8 mouse cellular contexts compared by ENCODE assay signal in the genomic region with DNA sequence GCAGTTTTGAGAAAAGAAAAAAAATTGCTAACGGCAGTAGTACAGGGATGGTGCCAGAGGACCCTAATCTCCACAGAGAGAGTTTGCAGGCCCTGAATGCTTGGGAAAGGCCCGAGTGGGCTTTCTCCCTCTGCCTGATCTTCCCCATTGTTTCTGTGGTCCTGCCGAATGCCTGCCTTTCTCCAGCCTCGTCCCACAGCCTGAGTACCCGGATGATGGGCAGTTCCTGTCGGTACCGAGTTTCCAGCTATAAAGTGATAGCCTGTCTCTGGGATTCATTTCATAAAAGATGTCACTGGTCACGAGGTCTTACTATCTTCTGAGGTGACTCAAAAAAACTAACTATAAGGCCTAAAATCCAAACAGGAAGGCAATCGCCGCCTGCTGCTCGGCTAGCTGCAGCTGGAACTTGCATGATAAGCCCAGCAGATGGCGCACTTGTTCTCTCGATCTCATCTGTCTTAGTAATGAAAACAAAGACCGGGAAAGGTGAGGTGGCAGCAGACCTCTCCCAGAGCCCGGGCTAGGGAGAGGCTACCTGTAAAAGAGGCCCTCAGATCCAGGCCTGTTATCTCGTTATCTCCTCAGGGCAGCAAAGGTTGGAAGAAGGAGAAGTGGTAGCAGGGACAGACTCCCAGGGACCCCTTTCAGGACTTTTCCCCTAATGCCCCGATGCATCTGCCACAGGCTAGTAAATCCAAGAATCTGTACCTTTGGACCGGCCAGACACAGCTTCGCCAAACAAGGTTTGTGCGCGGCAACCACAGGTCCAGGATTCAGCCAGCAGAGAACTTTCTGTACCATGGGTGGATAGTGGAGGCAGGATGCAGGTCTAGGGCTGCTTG. TPM values are rescaled to one million over a fixed set of nuclear protein-coding genes. Genes with fewer than 3 reads are reported as not detected.
A peak's percentile ranks its signal among the peaks of the same experiment; 100 is the strongest.
DNase-seq lines count a peak whose midpoint lies in the region; ATAC-seq lines count a peak whose summit lies in the region.

No protein-coding gene starts in this region.

- H3K4me2 ChIP-seq in embryonic facial prominence, embryonic 15.5 days (replicated peaks), result peak overlapping the region; percentile 55
- peak overlapping the region; percentile 56 for H3K4me2 ChIP-seq in heart, embryonic 11.5 days
- H3K4me2 ChIP-seq in kidney, embryonic 15.5 days, result peak overlapping the region; percentile 57
- H3K4me2 ChIP-seq in limb, embryonic 15.5 days, result peak overlapping the region; percentile 41

- ATAC-seq in embryonic facial prominence, embryonic 15.5 days (ENCODE audit: insufficient number of reproducible peaks, low FRiP score, low TSS enrichment, low read depth), result peak; percentile 66; the same call in 1 of the 2 replicates
- ATAC-seq in heart, embryonic 11.5 days (replicated peaks; ENCODE audit: insufficient number of reproducible peaks, low FRiP score, low TSS enrichment), result no peak
- peak; percentile 67 for ATAC-seq in kidney, embryonic 15.5 days (replicated peaks; ENCODE audit: low FRiP score)
- ATAC-seq in limb, embryonic 15.5 days (ENCODE audit: insufficient number of reproducible peaks, low FRiP score, low TSS enrichment, low read depth), result no peak
- ATAC-seq in monocyte, adult 5-6 weeks (replicated peaks; ENCODE audit: insufficient number of reproducible peaks, low FRiP score, low TSS enrichment, poor library complexity, severe bottlenecking), result peak; percentile 63

- H3K36me3 ChIP-seq in embryonic facial prominence, embryonic 15.5 days, result peaks cover 10% of the 10 kb centered on the region; the same call in 1 of the 2 replicates
- no peaks in the 10 kb centered on the region for H3K36me3 ChIP-seq in heart, embryonic 11.5 days (ENCODE audit: control insufficient read depth, insufficient read depth, low read length)
- peaks cover 9% of the 10 kb centered on the region; the same call in 1 of the 2 replicates for H3K36me3 ChIP-seq in kidney, embryonic 15.5 days
- 0 out of 2 replicates have a peak, but pooled peaks cover 4% of the 10 kb centered on the region for H3K36me3 ChIP-seq in limb, embryonic 15.5 days

- H3K4me1 ChIP-seq in embryonic facial prominence, embryonic 15.5 days, result peaks cover 6% of the 10 kb centered on the region; the same call in 1 of the 2 replicates
- 0 out of 2 replicates have a peak, but pooled peaks cover 2% of the 10 kb centered on the region for H3K4me1 ChIP-seq in heart, embryonic 11.5 days (ENCODE audit: control insufficient read depth, insufficient read depth, low read length)
- H3K4me1 ChIP-seq in kidney, embryonic 15.5 days, result peaks cover 10% of the 10 kb centered on the region
- H3K4me1 ChIP-seq in limb, embryonic 15.5 days, result peaks cover 6% of the 10 kb centered on the region

- peak overlapping the region; percentile 25 for H3K4me3 ChIP-seq in embryonic facial prominence, embryonic 15.5 days (replicated peaks)
- 0 out of 2 replicates have a peak overlapping the region, but pooled peaks have one; percentile 13 for H3K4me3 ChIP-seq in heart, embryonic 11.5 days (ENCODE audit: low read depth, low read length)
- H3K4me3 ChIP-seq in kidney, embryonic 15.5 days (replicated peaks), result peak overlapping the region; percentile 25; the same call in 1 of the 2 replicates
- peak overlapping the region; percentile 15; the same call in 1 of the 2 replicates for H3K4me3 ChIP-seq in limb, embryonic 15.5 days

- H3K9me3 ChIP-seq in embryonic facial prominence, embryonic 15.5 days (replicated peaks), result no peaks in the 10 kb centered on the region
- no peaks in the 10 kb centered on the region for H3K9me3 ChIP-seq in heart, embryonic 11.5 days (replicated peaks; ENCODE audit: control insufficient read depth, low read length)
- H3K9me3 ChIP-seq in kidney, embryonic 15.5 days (replicated peaks), result no peaks in the 10 kb centered on the region
- no peaks in the 10 kb centered on the region for H3K9me3 ChIP-seq in limb, embryonic 15.5 days

- peak overlapping the region; percentile 4; the same call in 1 of the 2 replicates for H3K9ac ChIP-seq in embryonic facial prominence, embryonic 15.5 days
- peak overlapping the region; percentile 12; the same call in 1 of the 2 replicates for H3K9ac ChIP-seq in heart, embryonic 11.5 days (ENCODE audit: low read depth, low read length)
- no peak overlapping the region for H3K9ac ChIP-seq in kidney, embryonic 15.5 days
- H3K9ac ChIP-seq in limb, embryonic 15.5 days, result no peak overlapping the region

- 23% methylated on average over 21 of the region's 21 CpGs for WGBS in embryonic facial prominence, embryonic 15.5 days
- 24% methylated on average over 21 of the region's 21 CpGs for WGBS in heart, embryonic 11.5 days (ENCODE audit: insufficient replicate concordance)
- WGBS in kidney, embryonic 15.5 days, result 26% methylated on average over 21 of the region's 21 CpGs
- 25% methylated on average over 21 of the region's 21 CpGs for WGBS in limb, embryonic 15.5 days

- no peaks in the 10 kb centered on the region for H3K27me3 ChIP-seq in embryonic facial prominence, embryonic 15.5 days
- no peaks in the 10 kb centered on the region for H3K27me3 ChIP-seq in heart, embryonic 11.5 days (ENCODE audit: control insufficient read depth, insufficient read depth, low read length)
- H3K27me3 ChIP-seq in kidney, embryonic 15.5 days, result no peaks in the 10 kb centered on the region
- no peaks in the 10 kb centered on the region for H3K27me3 ChIP-seq in limb, embryonic 15.5 days

- peak; percentile 78 for DNase-seq in 416B (ENCODE audit: low read depth)
- peak; percentile 40 to 54 for DNase-seq in adrenal gland, postnatal 4 days (ENCODE audit: low spot score in 2 of 2)
- DNase-seq in spleen, postnatal 36 days (ENCODE audit: low spot score in 2 of 2), result peak; percentile 53 to 54

- H3K27ac ChIP-seq in embryonic facial prominence, embryonic 15.5 days (replicated peaks), result no peak overlapping the region
- H3K27ac ChIP-seq in heart, embryonic 11.5 days (ENCODE audit: low read depth, low read length), result no peak overlapping the region
- H3K27ac ChIP-seq in kidney, embryonic 15.5 days, result no peak overlapping the region
- H3K27ac ChIP-seq in limb, embryonic 15.5 days, result no peak overlapping the region

RNA-seq across cellular contexts. Expression of a gene that starts 19.7 kb away (rescaled TPM):
- 10 to 100 TPM; 44.0 to 45.3 TPM for total RNA-seq in adrenal gland, postnatal 4 days (2021)
- polyA plus RNA-seq in embryonic facial prominence, embryonic 15.5 days (2015; fragmentation: Nextera tagmentation; extraction: Ambion mirVana), result 66.8 and 70.8 TPM in 2 replicates
- 48.8 and 52.2 TPM in 2 replicates for polyA plus RNA-seq in heart, embryonic 11.5 days (2014; fragmentation: Nextera tagmentation; extraction: Ambion mirVana)
- 59.2 and 65.6 TPM in 2 replicates for polyA plus RNA-seq in kidney, embryonic 15.5 days (2015; fragmentation: Nextera tagmentation; extraction: Ambion mirVana)
- polyA plus RNA-seq in limb, embryonic 15.5 days (2015; fragmentation: Nextera tagmentation; extraction: Ambion mirVana), result 73.9 and 80.7 TPM in 2 replicates
- 21.2 to 53.4 TPM (median 31.4 TPM) in 3 replicates for total RNA-seq in monocyte, adult 5-6 weeks (2017)

RNA-seq across cellular contexts. Expression of a gene that starts 22.9 kb away (rescaled TPM):
- total RNA-seq in adrenal gland, postnatal 4 days (2021), result 1 to 10 TPM; 4.8 to 6.1 TPM
- polyA plus RNA-seq in embryonic facial prominence, embryonic 15.5 days (2015; fragmentation: Nextera tagmentation; extraction: Ambion mirVana), result 20.4 and 24.4 TPM in 2 replicates
- 7.4 and 9.2 TPM in 2 replicates for polyA plus RNA-seq in heart, embryonic 11.5 days (2014; fragmentation: Nextera tagmentation; extraction: Ambion mirVana)
- polyA plus RNA-seq in kidney, embryonic 15.5 days (2015; fragmentation: Nextera tagmentation; extraction: Ambion mirVana), result 60.4 and 63.7 TPM in 2 replicates
- polyA plus RNA-seq in limb, embryonic 15.5 days (2015; fragmentation: Nextera tagmentation; extraction: Ambion mirVana), result 32.7 and 32.8 TPM in 2 replicates
- 41.2 to 46.3 TPM (median 41.9 TPM) in 3 replicates for total RNA-seq in monocyte, adult 5-6 weeks (2017)

Comparison
In these comparisons a context has a peak if more than half of its experiments do, and no peak if none do; other contexts are left out.
1. ATAC-seq: peak in embryonic facial prominence, embryonic 15.5 days (single experiment), kidney, embryonic 15.5 days (single experiment) and monocyte, adult 5-6 weeks (single experiment); none in heart, embryonic 11.5 days (single experiment) and limb, embryonic 15.5 days (single experiment).
2. H3K9ac ChIP-seq: peak in embryonic facial prominence, embryonic 15.5 days (single experiment) and heart, embryonic 11.5 days (single experiment); none in kidney, embryonic 15.5 days (single experiment) and limb, embryonic 15.5 days (single experiment).
3. Peak in every context shown above with its lines, with median percentiles within 50 percentile points of each other: DNase-seq, H3K4me2 ChIP-seq and H3K4me3 ChIP-seq.